Mouse (Mus musculus) heart, embryonic 15.5 days (tissue): ENCODE results near the gene Asb3. TPM values are rescaled to one million over a fixed set of nuclear protein-coding genes. Genes with fewer than 3 reads are reported as not detected.
"Not testable (repeated sequence)": the region's sequence is repeated elsewhere in the genome, so short reads cannot be mapped to it uniquely, and the experiment has no call there.

Experiments
- ATAC-seq: fragments of 200-750 bp; cut with Nextera tagmentation; replicated peaks from 2 replicates; pipeline ENCODE4 v1.8.0; 2017; ENCODE audit warnings: low read depth, moderate TSS enrichment; ENCODE audit not compliant: insufficient number of reproducible peaks, insufficient read depth, low FRiP score
- H3K27ac ChIP-seq: fragments of 300-500 bp; sonication (generic); 2 replicates; pipeline ENCODE4 v1.5.1; 2015; ENCODE audit warnings: mild to moderate bottlenecking, inconsistent platforms
- H3K27me3 ChIP-seq: fragments of 300-500 bp; sonication (generic); 2 replicates; pipeline ENCODE4 v1.6.1; 2015; ENCODE audit warnings: inconsistent platforms
- H3K36me3 ChIP-seq: fragments of 300-500 bp; sonication (generic); 2 replicates; pipeline ENCODE4 v1.6.1; 2015; ENCODE audit warnings: mild to moderate bottlenecking, inconsistent platforms
- H3K4me1 ChIP-seq: fragments of 300-500 bp; sonication (generic); replicated peaks from 2 replicates; pipeline ENCODE4 v1.6.1; 2015; ENCODE audit warnings: inconsistent platforms
- H3K4me2 ChIP-seq: fragments of 300-500 bp; sonication (generic); 2 replicates; pipeline ENCODE4 v1.6.1; 2015; ENCODE audit warnings: inconsistent platforms, mild to moderate bottlenecking, moderate library complexity
- H3K4me3 ChIP-seq: fragments of 300-500 bp; sonication (generic); 2 replicates; pipeline ENCODE4 v1.5.1; 2015; ENCODE audit warnings: mild to moderate bottlenecking, inconsistent platforms
- H3K9ac ChIP-seq: fragments of 300-500 bp; sonication (generic); 2 replicates; pipeline ENCODE4 v1.6.1; 2015; ENCODE audit warnings: mild to moderate bottlenecking, inconsistent platforms
- H3K9me3 ChIP-seq: fragments of 300-500 bp; sonication (generic); replicated peaks from 2 replicates; pipeline ENCODE4 v1.6.1; 2016; ENCODE audit warnings: inconsistent platforms
- WGBS: fragments of 180-500 bp; shearing (Covaris S2); methylation state at CpG from one replicate; pipeline ENCODE4 v1.1.7; 2015; ENCODE audit warnings: mixed read lengths; 5-methylcytosine and 5-hydroxymethylcytosine counted together
- polyA plus RNA-seq: library from polyadenylated mRNA; unstranded; fragments of >200 nt; fragmentation: Nextera tagmentation; extraction: Ambion mirVana; gene quantifications from 2 replicates; pipeline ENCODE4 v1.2.1, GENCODE M21; 2015

Gene Asb3
- polyA plus RNA-seq, 1 experiment from 2014 or later, result 17.7 TPM

DNA sequence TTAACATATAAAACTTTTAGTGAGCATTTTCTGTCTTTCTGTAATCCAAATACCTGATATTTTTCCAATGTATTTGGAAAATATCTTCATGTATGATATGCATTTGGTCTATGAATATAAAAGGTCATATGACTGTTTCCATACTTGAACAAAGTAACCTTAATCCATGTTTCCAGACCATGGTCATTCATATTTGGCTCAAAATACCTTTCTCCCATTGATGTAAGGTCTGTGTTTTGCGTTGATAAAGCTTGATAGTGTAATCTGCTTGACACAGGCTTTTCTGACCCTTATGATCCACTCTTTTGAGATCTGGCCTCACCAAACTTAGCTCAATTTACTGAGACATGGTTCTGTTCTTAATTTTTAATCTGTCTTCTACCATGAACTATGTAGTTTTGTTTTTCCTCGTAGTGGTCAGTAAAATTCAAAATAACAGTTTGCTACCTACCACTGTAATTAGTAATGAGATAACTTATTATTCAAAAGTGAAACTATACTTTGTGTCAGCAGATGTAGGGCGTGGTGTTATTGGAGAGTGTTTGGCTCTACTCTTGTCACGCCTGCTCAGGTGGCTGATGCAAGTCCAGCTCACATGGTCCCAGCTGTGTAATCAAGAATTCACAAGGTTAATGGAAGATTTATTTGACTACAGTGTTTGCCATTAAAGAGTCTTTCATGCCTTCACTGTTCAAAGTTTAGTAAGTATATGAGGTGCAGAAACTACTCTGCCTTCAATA, 116.1 kb downstream of the Asb3 start:
- H3K4me3 ChIP-seq, result no peak overlapping the region
- 89% methylated on average over 4 of the region's 4 CpGs for WGBS
- H3K4me1 ChIP-seq, result no peaks in the 10 kb centered on the region
- ATAC-seq, result no peak
- H3K27me3 ChIP-seq, result no peaks in the 10 kb centered on the region
- H3K27ac ChIP-seq, result no peak overlapping the region
- no peaks in the 10 kb centered on the region for H3K36me3 ChIP-seq
- no peak overlapping the region for H3K4me2 ChIP-seq
- H3K9me3 ChIP-seq, result no peaks in the 10 kb centered on the region
- H3K9ac ChIP-seq, result no peak overlapping the region

DNA sequence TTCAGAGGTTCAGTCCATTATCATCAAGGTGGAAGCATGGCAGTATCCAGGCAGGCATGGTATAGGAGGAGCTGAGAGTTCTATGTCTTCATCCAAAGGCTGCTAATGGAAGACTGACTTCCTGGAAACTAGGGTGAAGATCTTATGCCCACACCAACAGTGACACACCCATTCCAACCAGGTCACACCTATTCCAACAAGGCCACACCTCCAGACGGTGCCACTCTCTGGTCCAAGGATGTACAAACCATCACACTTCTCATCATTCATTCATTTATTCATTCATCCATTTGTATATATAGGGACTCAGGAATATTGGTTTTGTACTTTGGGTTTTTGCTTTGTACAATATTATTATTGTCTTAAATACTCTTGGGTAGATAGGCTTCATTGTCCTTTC, 124.5 kb downstream of the Asb3 start:
- 88% methylated on average over 1 of the region's 1 CpGs for WGBS
- not testable (repeated sequence) for H3K36me3 ChIP-seq, H3K27me3 ChIP-seq, H3K4me1 ChIP-seq, H3K9me3 ChIP-seq, ATAC-seq, H3K4me2 ChIP-seq, H3K4me3 ChIP-seq, H3K9ac ChIP-seq, H3K27ac ChIP-seq

DNA sequence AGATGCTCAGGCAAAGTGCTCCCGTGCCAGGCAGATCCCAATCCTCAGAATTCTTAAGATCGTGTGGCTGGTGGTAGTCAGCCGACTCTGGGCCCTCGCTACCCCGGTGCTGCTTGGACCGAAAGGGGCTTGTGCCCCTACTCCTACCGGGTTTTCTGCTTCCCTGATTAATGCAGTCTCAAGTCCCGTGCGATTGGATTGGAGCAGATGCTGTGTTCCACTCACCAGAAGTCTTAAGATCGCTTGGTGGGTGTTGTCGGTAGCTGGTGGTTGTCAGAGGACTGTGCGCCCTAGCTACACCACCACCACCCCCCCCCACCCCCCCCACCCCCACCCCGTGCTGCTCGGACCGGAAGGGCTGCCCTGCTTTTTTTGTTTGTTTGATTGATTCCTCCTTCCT, 132.2 kb downstream of the Asb3 start:
- H3K9me3 ChIP-seq, H3K36me3 ChIP-seq, H3K4me3 ChIP-seq, ATAC-seq, H3K9ac ChIP-seq, H3K27ac ChIP-seq, H3K4me1 ChIP-seq, H3K4me2 ChIP-seq, H3K27me3 ChIP-seq: not testable (repeated sequence)
- WGBS, result 70% methylated on average over 15 of the region's 15 CpGs

DNA sequence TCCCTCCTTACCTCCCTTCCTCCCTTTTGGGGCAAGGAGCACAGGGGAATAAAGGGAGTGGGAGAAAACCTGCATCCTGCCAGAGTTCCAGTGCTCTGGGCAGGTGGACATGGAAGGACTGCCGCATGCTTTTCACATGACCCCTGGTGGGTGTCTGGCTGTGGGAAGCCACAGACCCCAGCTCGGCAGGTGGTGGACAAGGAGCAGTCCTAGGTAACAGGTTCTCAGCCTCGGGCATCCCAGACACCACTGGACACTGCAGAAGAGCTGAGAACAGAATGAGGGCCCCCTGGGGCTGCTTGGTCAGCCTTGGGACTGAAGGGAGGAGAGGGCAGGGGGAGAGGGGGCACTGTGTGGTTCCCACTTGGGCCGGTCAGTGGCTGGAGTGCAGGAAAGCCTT, 149.7 kb downstream of the Asb3 start:
- Histone ChIP-seq H3K27ac (no peak overlapping the region), H3K27me3 (no peaks in the 10 kb centered on the region), H3K9ac (no peak overlapping the region), H3K36me3 (peaks cover 11% of the 10 kb centered on the region; the same call in 1 of the 2 replicates), H3K4me2 (no peak overlapping the region), H3K9me3 (no peaks in the 10 kb centered on the region), H3K4me3 (no peak overlapping the region), H3K4me1 (no peaks in the 10 kb centered on the region)
- ATAC-seq, result no peak
- 93% methylated on average over 4 of the region's 4 CpGs for WGBS

DNA sequence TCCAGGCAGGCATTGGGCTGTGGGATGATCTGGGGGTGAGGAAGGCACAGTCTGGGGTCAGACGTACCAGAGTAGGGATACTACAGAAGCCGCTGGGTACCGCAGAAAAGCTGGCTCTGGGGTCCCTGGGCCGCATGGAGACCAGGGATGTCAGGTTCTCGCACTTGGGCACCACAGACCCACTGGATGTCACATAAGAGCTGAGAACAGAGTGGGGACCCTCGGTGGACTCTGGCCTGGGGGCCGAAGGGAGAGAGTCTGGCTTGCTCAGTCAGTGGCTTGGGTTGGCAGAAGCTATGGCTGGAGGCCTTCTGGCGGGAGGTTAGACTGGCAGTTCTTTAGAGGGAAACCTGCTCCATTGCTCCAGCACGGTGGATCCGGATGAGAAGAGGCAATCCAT, 204.8 kb downstream of the Asb3 start:
- no peaks in the 10 kb centered on the region for H3K9me3 ChIP-seq
- no peak overlapping the region for H3K4me2 ChIP-seq
- no peaks in the 10 kb centered on the region for H3K27me3 ChIP-seq
- H3K36me3 ChIP-seq, result peaks cover 4% of the 10 kb centered on the region; the same call in 1 of the 2 replicates
- no peaks in the 10 kb centered on the region for H3K4me1 ChIP-seq
- WGBS, result 93% methylated on average over 10 of the region's 10 CpGs
- no peak overlapping the region for H3K9ac ChIP-seq
- no peak overlapping the region for H3K4me3 ChIP-seq
- no peak for ATAC-seq
- no peak overlapping the region for H3K27ac ChIP-seq

DNA sequence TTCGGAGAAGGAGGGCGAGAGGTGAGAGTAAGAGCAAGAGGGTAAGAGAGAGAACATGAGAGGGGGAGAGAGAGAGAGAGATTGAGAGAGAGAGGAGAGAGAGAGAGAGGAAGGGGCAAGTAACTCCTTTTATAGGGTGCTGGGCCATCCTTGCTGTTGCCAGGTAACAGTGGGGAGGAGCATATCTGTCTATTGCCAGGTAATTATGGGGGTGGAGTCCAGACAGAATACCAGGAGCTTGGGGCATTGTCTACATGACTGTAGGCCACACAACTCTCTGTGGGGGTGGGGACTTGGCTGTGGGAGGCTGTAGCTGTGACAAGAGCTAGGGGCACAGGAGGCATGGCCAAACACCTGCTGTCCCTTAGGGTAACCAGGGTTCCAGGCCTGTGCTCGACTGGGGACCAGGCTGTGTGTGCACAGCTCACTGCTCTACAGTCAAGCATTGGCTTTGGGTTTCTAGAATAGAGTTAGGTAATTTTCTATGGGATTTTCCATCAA, 205.3 kb downstream of the Asb3 start:
- no peak overlapping the region for H3K4me3 ChIP-seq
- no peak for ATAC-seq
- no peak overlapping the region for H3K9ac ChIP-seq
- H3K27ac ChIP-seq, result no peak overlapping the region
- WGBS, result 80% methylated on average over 3 of the region's 3 CpGs
- no peak overlapping the region for H3K4me2 ChIP-seq
- no peaks in the 10 kb centered on the region for H3K27me3 ChIP-seq
- peaks cover 4% of the 10 kb centered on the region; the same call in 1 of the 2 replicates for H3K36me3 ChIP-seq
- no peaks in the 10 kb centered on the region for H3K9me3 ChIP-seq
- no peaks in the 10 kb centered on the region for H3K4me1 ChIP-seq

DNA sequence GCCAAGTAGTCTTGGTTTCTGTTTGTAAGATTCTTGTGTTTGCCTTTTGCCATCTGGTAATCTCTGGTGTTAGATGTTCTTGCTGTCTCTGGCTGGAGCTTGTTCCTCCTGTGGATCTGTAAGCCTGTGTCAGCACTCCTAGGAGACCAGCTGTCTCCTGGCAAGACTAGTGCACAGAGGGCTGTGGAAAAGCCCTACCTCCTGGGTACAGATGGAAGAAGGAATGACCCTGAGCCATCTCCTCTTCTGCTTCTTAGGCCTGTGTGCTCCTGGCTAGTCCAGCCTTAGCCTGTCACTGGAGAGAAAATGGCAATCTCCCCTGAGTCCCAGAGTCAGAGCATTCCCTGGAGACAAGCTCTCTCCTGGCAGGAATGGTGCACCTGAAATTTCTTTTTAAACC, 214.3 kb downstream of the Asb3 start:
- H3K9ac ChIP-seq, H3K9me3 ChIP-seq, H3K27me3 ChIP-seq, ATAC-seq, H3K27ac ChIP-seq, H3K4me2 ChIP-seq, H3K4me1 ChIP-seq, H3K36me3 ChIP-seq, H3K4me3 ChIP-seq: not testable (repeated sequence)

DNA sequence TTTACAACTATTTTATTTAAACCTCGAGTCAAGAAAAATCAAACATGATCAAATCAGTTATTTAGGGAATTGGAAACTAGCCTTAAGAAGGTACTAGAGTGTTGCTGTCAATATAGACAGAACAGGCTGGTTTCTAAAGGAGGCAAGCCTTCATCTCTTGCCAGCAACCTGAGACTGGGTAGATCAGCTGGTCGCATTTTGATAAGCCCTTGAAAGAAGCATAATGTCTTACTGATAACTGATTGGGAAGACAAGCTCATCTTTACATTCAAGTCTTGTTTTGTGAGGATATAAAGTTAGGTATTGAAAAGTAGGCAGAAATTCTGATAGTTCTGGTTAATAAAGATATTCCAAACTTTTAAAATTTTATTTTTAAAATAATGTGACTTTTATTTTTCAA, 217.0 kb downstream of the Asb3 start:
- Histone ChIP-seq H3K27me3 (no peaks in the 10 kb centered on the region), H3K4me1 (no peaks in the 10 kb centered on the region), H3K27ac (no peak overlapping the region), H3K36me3 (no peaks in the 10 kb centered on the region), H3K9me3 (no peaks in the 10 kb centered on the region), H3K4me3 (no peak overlapping the region), H3K4me2 (no peak overlapping the region), H3K9ac (no peak overlapping the region)
- no peak for ATAC-seq
- 74% methylated on average over 2 of the region's 2 CpGs for WGBS

DNA sequence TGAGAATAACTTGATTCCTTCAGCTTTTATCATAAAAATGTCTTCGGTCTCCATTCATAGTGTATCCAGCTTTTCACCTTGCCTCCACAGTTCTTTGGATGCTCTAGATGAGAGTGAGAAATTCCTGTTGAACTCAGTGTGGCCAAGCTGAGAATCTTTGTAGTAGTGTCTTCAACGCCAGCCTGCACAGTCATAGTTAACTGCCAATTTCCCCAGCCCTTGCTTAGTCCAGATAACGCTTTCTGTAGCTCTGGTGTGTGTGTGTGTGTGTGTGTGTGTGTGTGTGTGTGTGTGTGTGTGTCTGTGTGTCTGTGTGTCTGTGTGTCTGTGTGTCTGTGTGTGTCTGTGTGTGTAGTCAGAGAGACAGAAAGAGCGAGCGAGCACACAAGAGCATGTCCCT, 220.1 kb downstream of the Asb3 start:
- Histone ChIP-seq H3K4me3 (no peak overlapping the region), H3K27me3 (no peaks in the 10 kb centered on the region), H3K9me3 (no peaks in the 10 kb centered on the region), H3K27ac (no peak overlapping the region), H3K36me3 (no peaks in the 10 kb centered on the region), H3K9ac (no peak overlapping the region), H3K4me2 (no peak overlapping the region), H3K4me1 (no peaks in the 10 kb centered on the region)
- WGBS, result 87% methylated on average over 5 of the region's 5 CpGs
- no peak for ATAC-seq

DNA sequence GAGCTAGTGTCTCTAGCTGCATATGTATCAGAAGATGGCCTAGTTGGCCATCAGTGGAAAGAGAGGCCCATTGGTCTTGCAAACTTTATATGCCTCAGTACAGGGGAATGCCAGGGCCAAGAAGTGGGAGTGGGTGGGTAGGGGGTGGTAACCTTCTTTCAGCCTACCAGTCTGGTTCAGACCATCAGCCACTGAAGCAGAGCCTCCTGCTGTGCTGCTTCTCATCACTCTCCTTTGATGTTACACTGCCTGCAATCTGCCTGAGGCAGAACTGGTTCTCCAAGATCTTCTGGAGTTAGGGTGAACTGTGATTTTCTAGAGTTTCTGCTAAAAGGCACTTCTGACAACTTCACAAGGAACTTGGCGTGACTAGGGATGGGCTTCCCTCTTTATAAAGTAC, 241.7 kb downstream of the Asb3 start:
- not testable (repeated sequence) for H3K27me3 ChIP-seq, ATAC-seq, H3K4me3 ChIP-seq, H3K4me1 ChIP-seq, H3K9ac ChIP-seq, H3K27ac ChIP-seq, H3K36me3 ChIP-seq, H3K4me2 ChIP-seq, H3K9me3 ChIP-seq
- 48% methylated on average over 1 of the region's 1 CpGs for WGBS

DNA sequence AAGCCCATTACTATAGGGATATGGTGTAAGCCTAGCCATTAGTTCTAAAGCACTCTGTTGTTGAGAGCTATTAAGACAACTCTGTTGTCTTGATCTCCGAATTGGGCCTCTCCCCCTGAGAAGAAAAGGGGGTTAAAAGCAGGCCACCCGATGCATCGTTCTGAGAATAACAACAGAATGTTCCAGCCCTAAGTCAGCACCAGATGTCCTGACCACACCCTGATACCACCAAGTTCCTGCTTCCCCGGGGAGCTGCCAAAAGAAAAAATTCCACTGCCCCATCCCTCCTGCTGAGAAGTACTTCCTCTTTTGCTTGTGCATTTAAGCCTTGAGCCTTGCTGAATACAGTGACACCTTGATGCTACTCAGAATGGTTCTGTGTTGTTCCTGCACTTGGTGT, 248.5 kb downstream of the Asb3 start:
- not testable (repeated sequence) for H3K27ac ChIP-seq, H3K36me3 ChIP-seq, H3K27me3 ChIP-seq, ATAC-seq, H3K9me3 ChIP-seq, H3K4me3 ChIP-seq, H3K9ac ChIP-seq, H3K4me2 ChIP-seq, H3K4me1 ChIP-seq
- WGBS, result 63% methylated on average over 4 of the region's 4 CpGs

DNA sequence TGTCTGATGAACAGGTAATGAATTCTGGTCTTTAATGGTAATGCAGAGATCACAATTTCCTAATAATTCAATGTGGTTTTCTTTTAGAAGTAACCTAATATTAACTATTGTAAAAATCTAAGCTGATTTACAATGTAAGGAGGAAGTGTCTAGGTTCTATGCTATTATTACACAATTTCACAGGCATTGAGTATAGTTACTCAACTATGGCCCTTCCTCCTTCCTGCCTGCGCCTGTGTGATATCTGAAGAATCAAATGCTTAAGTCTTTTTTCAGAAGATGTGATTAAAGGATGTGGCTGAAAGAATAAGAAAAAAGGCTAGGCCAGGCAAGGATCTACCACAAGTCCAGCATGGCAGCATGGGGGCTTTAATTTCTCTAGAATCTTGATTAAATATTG, 249.6 kb downstream of the Asb3 start:
- not testable (repeated sequence) for H3K36me3 ChIP-seq, H3K9me3 ChIP-seq, H3K9ac ChIP-seq, ATAC-seq, H3K4me2 ChIP-seq, H3K4me3 ChIP-seq, H3K4me1 ChIP-seq, H3K27me3 ChIP-seq, H3K27ac ChIP-seq
- 74% methylated on average over 1 of the region's 1 CpGs for WGBS
